Mouse (Mus musculus): ENCODE results near the gene Slc51a. TPM values are rescaled to one million over a fixed set of nuclear protein-coding genes. Genes with fewer than 3 reads are reported as not detected.

Gene Slc51a
- polyA plus RNA-seq, 1 experiment from 2014 or later, result 1.3 TPM

- no peaks in the 10 kb centered on the region for H3K27me3 ChIP-seq (ENCODE audit: control insufficient read depth, insufficient read depth, low read depth, low read length)
- H3K4me3 ChIP-seq (ENCODE audit: low read depth, low read length), result no peak overlapping the region
- H3K4me2 ChIP-seq (ENCODE audit: low read depth, low read length), result peak overlapping the region; percentile 12; the same call in 1 of the 2 replicates
- WGBS (ENCODE audit: insufficient replicate concordance), result 39% methylated on average over 15 of the region's 15 CpGs
- no peaks in the 10 kb centered on the region for H3K9me3 ChIP-seq (replicated peaks; ENCODE audit: control insufficient read depth, low read length)
- H3K9ac ChIP-seq (ENCODE audit: low read depth, low read length), result peak overlapping the region; percentile 41
- H3K4me1 ChIP-seq (ENCODE audit: control insufficient read depth, low read depth, low read length), result peaks cover 53% of the 10 kb centered on the region
- H3K36me3 ChIP-seq (ENCODE audit: control insufficient read depth, insufficient read depth), result no peaks in the 10 kb centered on the region
- peak overlapping the region; percentile 82 for H3K27ac ChIP-seq (ENCODE audit: low read length)
- ATAC-seq (ENCODE audit: low read depth), result peak; percentile 39; the same call in 1 of the 2 replicates
Observed at GRCm38 (mm10) chr16:32519656-32520371, 32.1 kb upstream of the Slc51a start.

- Histone ChIP-seq H3K27me3 (ENCODE audit: control insufficient read depth, insufficient read depth, low read depth, low read length) (no peaks in the 10 kb centered on the region), H3K9me3 (replicated peaks; ENCODE audit: control insufficient read depth, low read length) (no peaks in the 10 kb centered on the region), H3K27ac (ENCODE audit: low read length) (no peak overlapping the region), H3K4me3 (ENCODE audit: low read depth, low read length) (no peak overlapping the region), H3K36me3 (ENCODE audit: control insufficient read depth, insufficient read depth) (no peaks in the 10 kb centered on the region), H3K9ac (ENCODE audit: low read depth, low read length) (no peak overlapping the region), H3K4me1 (ENCODE audit: control insufficient read depth, low read depth, low read length) (peaks cover 66% of the 10 kb centered on the region), H3K4me2 (ENCODE audit: low read depth, low read length) (no peak overlapping the region)
- WGBS (ENCODE audit: insufficient replicate concordance), result 74% methylated on average over 12 of the region's 12 CpGs
- no peak for ATAC-seq (ENCODE audit: low read depth)
Observed at GRCm38 (mm10) chr16:32517785-32518481, 30.3 kb upstream of the Slc51a start.

GRCm38 (mm10) chr16:32516006-32516962 lies 28.6 kb upstream of the Slc51a start:
- peaks cover 79% of the 10 kb centered on the region for H3K4me1 ChIP-seq (ENCODE audit: control insufficient read depth, low read depth, low read length)
- H3K4me2 ChIP-seq (ENCODE audit: low read depth, low read length), result peak overlapping the region; percentile 60
- no peaks in the 10 kb centered on the region for H3K9me3 ChIP-seq (replicated peaks; ENCODE audit: control insufficient read depth, low read length)
- 27% methylated on average over 21 of the region's 21 CpGs for WGBS (ENCODE audit: insufficient replicate concordance)
- H3K27me3 ChIP-seq (ENCODE audit: control insufficient read depth, insufficient read depth, low read depth, low read length), result no peaks in the 10 kb centered on the region
- peak; percentile 86 for ATAC-seq (ENCODE audit: low read depth)
- H3K9ac ChIP-seq (ENCODE audit: low read depth, low read length), result peak overlapping the region; percentile 55
- H3K4me3 ChIP-seq (ENCODE audit: low read depth, low read length), result no peak overlapping the region
- H3K36me3 ChIP-seq (ENCODE audit: control insufficient read depth, insufficient read depth), result no peaks in the 10 kb centered on the region
- H3K27ac ChIP-seq (ENCODE audit: low read length), result peak overlapping the region; percentile 83

GRCm38 (mm10) chr16:32513948-32514347 lies 26.3 kb upstream of the Slc51a start:
- no peaks in the 10 kb centered on the region for H3K36me3 ChIP-seq (ENCODE audit: control insufficient read depth, insufficient read depth)
- H3K9ac ChIP-seq (ENCODE audit: low read depth, low read length), result no peak overlapping the region
- 85% methylated on average over 6 of the region's 6 CpGs for WGBS (ENCODE audit: insufficient replicate concordance)
- no peak overlapping the region for H3K4me2 ChIP-seq (ENCODE audit: low read depth, low read length)
- H3K9me3 ChIP-seq (replicated peaks; ENCODE audit: control insufficient read depth, low read length), result no peaks in the 10 kb centered on the region
- H3K4me3 ChIP-seq (ENCODE audit: low read depth, low read length), result no peak overlapping the region
- no peak for ATAC-seq (ENCODE audit: low read depth)
- no peaks in the 10 kb centered on the region for H3K27me3 ChIP-seq (ENCODE audit: control insufficient read depth, insufficient read depth, low read depth, low read length)
- peaks cover 78% of the 10 kb centered on the region for H3K4me1 ChIP-seq (ENCODE audit: control insufficient read depth, low read depth, low read length)
- H3K27ac ChIP-seq (ENCODE audit: low read length), result peak overlapping the region; percentile 7

- Histone ChIP-seq H3K9ac (ENCODE audit: low read depth, low read length) (no peak overlapping the region), H3K4me3 (ENCODE audit: low read depth, low read length) (no peak overlapping the region), H3K27ac (ENCODE audit: low read length) (peak overlapping the region; percentile 96), H3K27me3 (ENCODE audit: control insufficient read depth, insufficient read depth, low read depth, low read length) (no peaks in the 10 kb centered on the region), H3K36me3 (ENCODE audit: control insufficient read depth, insufficient read depth) (no peaks in the 10 kb centered on the region), H3K4me2 (ENCODE audit: low read depth, low read length) (no peak overlapping the region), H3K4me1 (ENCODE audit: control insufficient read depth, low read depth, low read length) (peaks cover 80% of the 10 kb centered on the region), H3K9me3 (replicated peaks; ENCODE audit: control insufficient read depth, low read length) (no peaks in the 10 kb centered on the region)
- ATAC-seq (ENCODE audit: low read depth), result no peak
- WGBS (ENCODE audit: insufficient replicate concordance), result 90% methylated on average over 6 of the region's 6 CpGs
Observed at GRCm38 (mm10) chr16:32513401-32513800, 25.7 kb upstream of the Slc51a start.

GRCm38 (mm10) chr16:32512921-32513320 lies 25.2 kb upstream of the Slc51a start:
- Histone ChIP-seq H3K9me3 (replicated peaks; ENCODE audit: control insufficient read depth, low read length) (no peaks in the 10 kb centered on the region), H3K9ac (ENCODE audit: low read depth, low read length) (peak overlapping the region; percentile 70), H3K4me3 (ENCODE audit: low read depth, low read length) (no peak overlapping the region), H3K27me3 (ENCODE audit: control insufficient read depth, insufficient read depth, low read depth, low read length) (no peaks in the 10 kb centered on the region), H3K4me1 (ENCODE audit: control insufficient read depth, low read depth, low read length) (peaks cover 85% of the 10 kb centered on the region), H3K4me2 (ENCODE audit: low read depth, low read length) (peak overlapping the region; percentile 72; the same call in 1 of the 2 replicates), H3K27ac (ENCODE audit: low read length) (peak overlapping the region; percentile 96), H3K36me3 (ENCODE audit: control insufficient read depth, insufficient read depth) (no peaks in the 10 kb centered on the region)
- no peak for ATAC-seq (ENCODE audit: low read depth)
- 90% methylated on average over 3 of the region's 3 CpGs for WGBS (ENCODE audit: insufficient replicate concordance)

- no peaks in the 10 kb centered on the region for H3K36me3 ChIP-seq (ENCODE audit: control insufficient read depth, insufficient read depth)
- H3K9ac ChIP-seq (ENCODE audit: low read depth, low read length), result peak overlapping the region; percentile 70
- H3K27me3 ChIP-seq (ENCODE audit: control insufficient read depth, insufficient read depth, low read depth, low read length), result no peaks in the 10 kb centered on the region
- H3K4me2 ChIP-seq (ENCODE audit: low read depth, low read length), result peak overlapping the region; percentile 72
- ATAC-seq (ENCODE audit: low read depth), result no peak
- peak overlapping the region; percentile 23 for H3K4me3 ChIP-seq (ENCODE audit: low read depth, low read length)
- H3K27ac ChIP-seq (ENCODE audit: low read length), result peak overlapping the region; percentile 96
- peaks cover 88% of the 10 kb centered on the region for H3K4me1 ChIP-seq (ENCODE audit: control insufficient read depth, low read depth, low read length)
- no peaks in the 10 kb centered on the region for H3K9me3 ChIP-seq (replicated peaks; ENCODE audit: control insufficient read depth, low read length)
- WGBS (ENCODE audit: insufficient replicate concordance), result 71% methylated on average over 8 of the region's 8 CpGs
Observed at GRCm38 (mm10) chr16:32511827-32512490, 24.3 kb upstream of the Slc51a start.

- ATAC-seq (ENCODE audit: low read depth), result no peak
- H3K27ac ChIP-seq (ENCODE audit: low read length), result peak overlapping the region; percentile 96
- peak overlapping the region; percentile 70 for H3K9ac ChIP-seq (ENCODE audit: low read depth, low read length)
- H3K4me3 ChIP-seq (ENCODE audit: low read depth, low read length), result peak overlapping the region; percentile 31
- WGBS (ENCODE audit: insufficient replicate concordance), result 66% methylated on average over 3 of the region's 3 CpGs
- H3K27me3 ChIP-seq (ENCODE audit: control insufficient read depth, insufficient read depth, low read depth, low read length), result no peaks in the 10 kb centered on the region
- peaks cover 89% of the 10 kb centered on the region for H3K4me1 ChIP-seq (ENCODE audit: control insufficient read depth, low read depth, low read length)
- no peaks in the 10 kb centered on the region for H3K9me3 ChIP-seq (replicated peaks; ENCODE audit: control insufficient read depth, low read length)
- H3K4me2 ChIP-seq (ENCODE audit: low read depth, low read length), result peak overlapping the region; percentile 72
- no peaks in the 10 kb centered on the region for H3K36me3 ChIP-seq (ENCODE audit: control insufficient read depth, insufficient read depth)
Observed at GRCm38 (mm10) chr16:32511338-32511734, 23.7 kb upstream of the Slc51a start.
